Mouse (Mus musculus) spleen, adult 2 months (tissue): Measurements from ENCODE around the gene Tpk1. TPM values are rescaled to one million over a fixed set of nuclear protein-coding genes. Genes with fewer than 3 reads are reported as not detected.

Experiments
- DNase-seq, 2 experiments: peaks; one replicate each; pipeline versions ENCODE4 v3.0.0 to v3.0.0-alpha.2; 2012 to 2021; ENCODE audit warnings: low spot score in 2 of 2, low read depth in 1 of 2
- H3K27ac ChIP-seq: fragments of 200-500 bp; 2 replicates; pipeline ENCODE4 v1.5.1; 2012; ENCODE audit warnings: low read length, inconsistent platforms; ENCODE audit not compliant: insufficient read depth
- H3K27me3 ChIP-seq: fragments of 200-500 bp; 2 replicates; pipeline ENCODE4 v1.6.1; 2012; ENCODE audit warnings: mild to moderate bottlenecking, moderate library complexity, low read length, inconsistent platforms; ENCODE audit not compliant: control insufficient read depth, insufficient read depth
- H3K36me3 ChIP-seq: fragments of 200-500 bp; 2 replicates; pipeline ENCODE4 v1.6.1; 2012; ENCODE audit warnings: mild to moderate bottlenecking, low read length, inconsistent platforms; ENCODE audit not compliant: control insufficient read depth, insufficient read depth
- H3K4me1 ChIP-seq: fragments of 200-500 bp; 2 replicates; pipeline ENCODE4 v1.6.1; 2011; ENCODE audit warnings: inconsistent platforms; ENCODE audit not compliant: control insufficient read depth, insufficient read depth, insufficient read length
- H3K4me3 ChIP-seq: fragments of 200-500 bp; 2 replicates; pipeline ENCODE4 v1.5.1; 2011; ENCODE audit warnings: mild to moderate bottlenecking, inconsistent platforms; ENCODE audit not compliant: insufficient read depth, insufficient read length; ENCODE audit errors: extremely low read depth
- CTCF ChIP-seq: fragments of 200-500 bp; IDR thresholded peaks from 2 replicates; pipeline ENCODE4 v1.5.1; 2011; ENCODE audit warnings: mild to moderate bottlenecking, inconsistent platforms; ENCODE audit not compliant: insufficient read depth, insufficient read length, insufficient replicate concordance; ENCODE audit errors: extremely low read depth
- POLR2A ChIP-seq: fragments of 200-500 bp; IDR thresholded peaks from 2 replicates; pipeline ENCODE4 v1.6.1; 2011; ENCODE audit warnings: low read depth, low read length, inconsistent platforms
- WGBS: fragments of 180-500 bp; shearing (Covaris S2); methylation state at CpG from one replicate; pipeline ENCODE4 v1.1.7; 2018; 5-methylcytosine and 5-hydroxymethylcytosine counted together
- polyA plus RNA-seq: library from polyadenylated mRNA; depleted of rRNA; stranded (reverse); fragments of >200 nt; gene quantifications from 2 replicates; pipeline ENCODE4 v1.2.3, GENCODE M21; 2012

The Tpk1 gene
- polyA plus RNA-seq, 1 experiment = 1.6 TPM

GRCm38 (mm10) chr6:43676139-43676538 lies 10.1 kb upstream of the Tpk1 start:
- no peak overlapping the region for H3K27ac ChIP-seq
- no peaks in the 10 kb centered on the region for H3K4me1 ChIP-seq
- no peak overlapping the region for H3K4me3 ChIP-seq
- H3K36me3 ChIP-seq = no peaks in the 10 kb centered on the region
- DNase-seq = no peak
- no peaks in the 10 kb centered on the region for H3K27me3 ChIP-seq
- WGBS = 68% methylated on average over 3 of the region's 3 CpGs
- no peak for TF ChIP-seq CTCF
- TF ChIP-seq POLR2A = no peak

DNA sequence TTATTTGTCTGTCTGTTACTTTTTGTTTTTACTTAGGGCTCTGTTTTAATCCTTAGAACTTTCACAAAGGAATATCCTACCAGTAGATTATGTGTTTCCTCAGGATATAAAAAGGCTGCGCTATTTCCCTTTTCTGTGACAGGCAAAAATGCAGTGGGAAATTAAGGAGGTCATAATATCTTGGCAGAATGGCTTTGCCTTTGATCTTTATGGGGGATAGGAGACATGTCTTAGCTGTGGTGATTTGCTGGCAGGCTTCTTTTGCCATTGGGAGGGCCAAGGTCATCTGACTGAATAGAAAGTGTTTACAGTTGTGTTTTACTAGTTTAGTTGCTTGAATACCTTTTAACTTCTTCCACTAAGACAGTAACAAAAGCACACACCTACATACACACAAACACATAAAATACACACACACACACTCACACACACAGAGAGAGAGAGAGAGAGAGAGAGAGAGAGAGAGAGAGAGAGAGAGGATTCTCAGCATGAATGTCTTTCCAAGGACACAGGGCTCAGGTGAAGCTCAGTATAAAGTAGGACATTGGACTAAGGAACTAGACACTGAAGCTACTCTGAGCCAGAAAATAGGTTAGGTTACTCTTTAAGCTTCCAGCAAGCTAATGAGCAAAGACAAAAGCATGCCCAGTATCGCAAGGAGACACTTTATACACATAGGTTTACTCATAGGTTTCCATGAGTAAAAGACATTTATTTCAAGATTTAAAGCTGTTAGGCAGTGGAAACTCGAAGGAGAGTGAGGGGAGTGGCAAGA lies 9.1 kb upstream of the Tpk1 start:
- DNase-seq = no peak
- TF ChIP-seq CTCF (no peak), POLR2A (no peak)
- 65% methylated on average over 3 of the region's 3 CpGs for WGBS
- H3K4me1 ChIP-seq = no peaks in the 10 kb centered on the region
- no peaks in the 10 kb centered on the region for H3K36me3 ChIP-seq
- H3K27me3 ChIP-seq = no peaks in the 10 kb centered on the region
- H3K4me3 ChIP-seq = no peak overlapping the region
- H3K27ac ChIP-seq = no peak overlapping the region

GRCm38 (mm10) chr6:43670939-43671338 lies 4.9 kb upstream of the Tpk1 start:
- Histone ChIP-seq H3K27me3 (no peaks in the 10 kb centered on the region), H3K36me3 (no peaks in the 10 kb centered on the region), H3K4me3 (no peak overlapping the region), H3K4me1 (no peaks in the 10 kb centered on the region), H3K27ac (no peak overlapping the region)
- TF ChIP-seq CTCF (no peak), POLR2A (no peak)
- DNase-seq = no peak
- WGBS = 84% methylated on average over 2 of the region's 2 CpGs

- no peaks in the 10 kb centered on the region for H3K4me1 ChIP-seq
- no peak for DNase-seq
- no peak overlapping the region for H3K4me3 ChIP-seq
- no peaks in the 10 kb centered on the region for H3K36me3 ChIP-seq
- WGBS = 91% methylated on average over 2 of the region's 2 CpGs
- no peak for TF ChIP-seq CTCF
- no peak for TF ChIP-seq POLR2A
- no peaks in the 10 kb centered on the region for H3K27me3 ChIP-seq
- H3K27ac ChIP-seq = no peak overlapping the region
These were observed 1.6 kb upstream of the Tpk1 start for GRCm38 (mm10) chr6:43667681-43668080.

DNA sequence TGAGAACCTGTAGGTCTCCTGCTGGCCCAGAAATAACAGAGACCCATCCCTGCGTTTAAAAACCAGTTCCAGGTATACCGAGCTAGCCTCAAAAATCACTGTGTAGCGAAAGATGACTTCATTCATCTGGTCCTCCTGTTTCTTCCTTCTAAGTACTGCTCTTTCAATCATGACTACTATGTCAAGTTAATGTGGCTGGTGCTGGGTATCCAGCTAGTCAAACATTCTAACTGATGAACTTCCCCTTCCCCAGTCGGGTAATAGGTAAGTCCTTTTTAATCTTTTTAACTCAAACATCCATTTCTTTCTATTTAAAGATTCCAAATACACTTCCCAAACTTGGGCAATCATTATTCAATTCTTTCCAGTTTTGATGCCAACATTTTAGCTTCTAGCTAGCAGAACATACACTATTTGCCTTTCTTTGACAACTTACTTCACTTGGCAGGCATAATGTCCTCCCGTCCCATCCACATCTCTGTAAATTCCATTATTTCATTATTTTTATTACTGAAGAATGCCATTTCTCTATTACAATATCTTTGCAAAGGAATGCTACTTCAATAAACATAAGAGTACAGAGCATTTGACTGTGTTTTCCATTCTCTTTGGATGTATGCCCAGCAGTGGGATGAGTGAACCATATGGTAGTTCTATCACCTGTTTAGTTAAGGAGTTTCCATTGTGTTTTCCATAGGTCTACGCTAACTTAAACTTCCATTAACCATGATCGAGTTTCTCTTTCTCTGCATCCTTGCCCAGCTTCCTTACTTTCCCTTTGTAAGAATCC lies 728 bp upstream of the Tpk1 start:
- Histone ChIP-seq H3K27ac (no peak overlapping the region), H3K4me1 (no peaks in the 10 kb centered on the region), H3K36me3 (no peaks in the 10 kb centered on the region), H3K27me3 (no peaks in the 10 kb centered on the region), H3K4me3 (no peak overlapping the region)
- 87% methylated on average over 7 of the region's 7 CpGs for WGBS
- TF ChIP-seq CTCF (no peak), POLR2A (no peak)
- no peak for DNase-seq

- H3K4me1 ChIP-seq = no peaks in the 10 kb centered on the region
- no peaks in the 10 kb centered on the region for H3K27me3 ChIP-seq
- no peaks in the 10 kb centered on the region; the same call in 1 of the 2 replicates for H3K36me3 ChIP-seq
- no peak for DNase-seq
- no peak overlapping the region for H3K4me3 ChIP-seq
- H3K27ac ChIP-seq = no peak overlapping the region
- 91% methylated on average over 2 of the region's 2 CpGs for WGBS
- TF ChIP-seq POLR2A = no peak
- no peak for TF ChIP-seq CTCF
These were observed 4.3 kb downstream of the Tpk1 start for GRCm38 (mm10) chr6:43661822-43662221.

DNA sequence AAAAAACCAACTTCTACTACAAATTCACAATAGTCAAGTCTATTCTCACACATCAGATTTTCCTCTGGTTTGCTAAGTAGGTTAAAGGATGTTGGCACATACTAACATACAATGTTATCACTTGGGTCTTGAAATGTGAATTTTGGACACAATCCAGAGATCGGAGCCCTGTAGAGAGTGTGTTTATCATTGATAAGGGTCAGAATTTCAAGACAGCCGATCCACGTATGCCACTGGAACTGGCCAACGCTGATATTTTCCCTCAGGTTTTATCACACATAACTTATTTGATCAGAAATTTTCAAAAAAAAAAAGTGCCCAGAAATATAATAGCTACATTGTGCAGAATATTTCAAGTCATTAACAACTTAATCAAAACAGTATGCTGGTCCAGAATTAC lies 7.8 kb downstream of the Tpk1 start:
- Histone ChIP-seq H3K4me3 (no peak overlapping the region), H3K36me3 (no peaks in the 10 kb centered on the region; the same call in 1 of the 2 replicates), H3K4me1 (peaks cover 2% of the 10 kb centered on the region), H3K27me3 (no peaks in the 10 kb centered on the region), H3K27ac (no peak overlapping the region)
- 84% methylated on average over 4 of the region's 4 CpGs for WGBS
- no peak for DNase-seq
- TF ChIP-seq POLR2A = no peak
- TF ChIP-seq CTCF = no peak
